Mouse (Mus musculus) cortical plate, adult 2 months (tissue): Measurements from ENCODE around the gene Ager. TPM values are rescaled to one million over a fixed set of nuclear protein-coding genes. Genes with fewer than 3 reads are reported as not detected.

ENCODE experiments used
- H3K27ac ChIP-seq: fragments of 200-500 bp; 2 replicates; pipeline ENCODE4 v1.5.1; 2012; ENCODE audit warnings: low read length, control low read depth, inconsistent platforms; ENCODE audit not compliant: insufficient read depth
- H3K4me1 ChIP-seq: fragments of 200-500 bp; 2 replicates; pipeline ENCODE4 v1.6.1; 2011; ENCODE audit warnings: low read length; ENCODE audit not compliant: control insufficient read depth, insufficient read depth
- H3K4me3 ChIP-seq: fragments of 200-500 bp; 2 replicates; pipeline ENCODE4 v1.5.1; 2011; ENCODE audit warnings: mild to moderate bottlenecking, low read length, control low read depth; ENCODE audit not compliant: insufficient read depth
- CTCF ChIP-seq: fragments of 200-500 bp; IDR thresholded peaks from 2 replicates; pipeline ENCODE4 v1.5.1; 2011; ENCODE audit warnings: mild to moderate bottlenecking, control low read depth, low read length; ENCODE audit not compliant: insufficient read depth; ENCODE audit errors: extremely low read depth
- POLR2A ChIP-seq: fragments of 200-500 bp; IDR thresholded peaks from 2 replicates; pipeline ENCODE4 v1.6.1; 2011; ENCODE audit warnings: mild to moderate bottlenecking, low read length, control low read depth; ENCODE audit not compliant: insufficient read depth; ENCODE audit errors: extremely low read depth
- polyA plus RNA-seq: library from polyadenylated mRNA; depleted of rRNA; stranded (reverse); fragments of >200 nt; gene quantifications from 2 replicates; pipeline ENCODE4 v1.2.3, GENCODE M21; 2012

Gene Ager
- polyA plus RNA-seq, 1 experiment = 1.6 TPM

GRCm38 (mm10) chr17:34599891-34600290 lies 2.2 kb downstream of the Ager start:
- no peak overlapping the region for H3K4me3 ChIP-seq
- H3K27ac ChIP-seq = no peak overlapping the region
- H3K4me1 ChIP-seq = peaks cover 3% of the 10 kb centered on the region
- no peak for TF ChIP-seq POLR2A
- no peak for TF ChIP-seq CTCF

GRCm38 (mm10) chr17:34601796-34602195 lies 4.1 kb downstream of the Ager start:
- no peak overlapping the region for H3K4me3 ChIP-seq
- TF ChIP-seq POLR2A = no peak
- no peak for TF ChIP-seq CTCF
- H3K4me1 ChIP-seq = peaks cover 5% of the 10 kb centered on the region
- no peak overlapping the region for H3K27ac ChIP-seq

- peaks cover 8% of the 10 kb centered on the region for H3K4me1 ChIP-seq
- H3K4me3 ChIP-seq = peak within 1 kb of the TSS; percentile 69
- H3K27ac ChIP-seq = peak within 1 kb of the TSS; percentile 90
- TF ChIP-seq CTCF = no peak
- TF ChIP-seq POLR2A = peak; percentile 62; the same call in 1 of the 2 replicates
These were observed 5.9 kb downstream of the Ager start, which contains the start of gene Rnf5 for GRCm38 (mm10) chr17:34603375-34604060. Gene Rnf5 (minus strand): TSS chr17:34603690.

GRCm38 (mm10) chr17:34604061-34604508 lies 6.4 kb downstream of the Ager start, which contains the start of gene Agpat1:
Gene Agpat1 (plus strand): TSS chr17:34604262.
- Histone ChIP-seq H3K27ac (peak within 1 kb of the TSS; percentile 90), H3K4me1 (peaks cover 9% of the 10 kb centered on the region), H3K4me3 (peak within 1 kb of the TSS; percentile 69)
- no peak for TF ChIP-seq CTCF
- TF ChIP-seq POLR2A = peak; percentile 66; the same call in 1 of the 2 replicates

- Histone ChIP-seq H3K4me3 (peak overlapping the region; percentile 61), H3K27ac (peak overlapping the region; percentile 90), H3K4me1 (peaks cover 9% of the 10 kb centered on the region)
- TF ChIP-seq POLR2A (no peak), CTCF (no peak)
These were observed 7.0 kb downstream of the Ager start for GRCm38 (mm10) chr17:34604511-34605237.

- Histone ChIP-seq H3K4me3 (peak overlapping the region; percentile 61), H3K4me1 (peaks cover 9% of the 10 kb centered on the region), H3K27ac (peak overlapping the region; percentile 90)
- TF ChIP-seq POLR2A (peak; percentile 77), CTCF (no peak)
These were observed 7.9 kb downstream of the Ager start for GRCm38 (mm10) chr17:34605609-34606008.

GRCm38 (mm10) chr17:34606186-34607039 lies 8.8 kb downstream of the Ager start:
- Histone ChIP-seq H3K4me1 (peaks cover 9% of the 10 kb centered on the region), H3K27ac (no peak overlapping the region), H3K4me3 (peak overlapping the region; percentile 61)
- TF ChIP-seq POLR2A (no peak), CTCF (no peak)

- TF ChIP-seq CTCF (no peak), POLR2A (no peak)
- Histone ChIP-seq H3K27ac (no peak overlapping the region), H3K4me1 (peaks cover 9% of the 10 kb centered on the region), H3K4me3 (no peak overlapping the region)
These were observed 10.3 kb downstream of the Ager start for GRCm38 (mm10) chr17:34607997-34608396.

GRCm38 (mm10) chr17:34611050-34611449 lies 13.4 kb downstream of the Ager start:
- no peak overlapping the region for H3K27ac ChIP-seq
- TF ChIP-seq CTCF = no peak
- no peak for TF ChIP-seq POLR2A
- H3K4me1 ChIP-seq = peaks cover 8% of the 10 kb centered on the region
- no peak overlapping the region for H3K4me3 ChIP-seq
